Comparison of ENCODE assay signal across 13 mouse cellular contexts in the genomic region with DNA sequence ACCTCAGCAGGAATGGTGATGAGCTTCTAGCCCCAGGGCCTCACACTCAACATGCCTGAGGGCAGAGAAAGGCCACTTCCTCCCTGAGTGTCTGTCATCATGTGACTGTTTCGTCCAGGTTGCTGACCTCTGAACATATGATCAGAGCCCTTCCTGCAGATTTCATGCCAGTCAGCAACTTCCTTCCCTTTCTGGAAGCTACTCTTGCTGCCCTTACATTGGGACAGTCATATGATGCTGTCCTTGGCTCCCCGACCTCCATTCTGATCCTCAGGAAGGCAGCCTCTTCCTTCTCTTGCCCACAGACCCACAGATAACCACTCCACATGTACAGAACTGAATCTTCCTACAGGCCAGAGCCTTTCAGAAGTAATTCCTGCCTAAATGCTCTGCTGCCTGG. TPM values are rescaled to one million over a fixed set of nuclear protein-coding genes. Genes with fewer than 3 reads are reported as not detected.
DNase-seq lines count a peak whose midpoint lies in the region; ATAC-seq lines count a peak whose summit lies in the region.
"Had no signal": no experiment of that assay in that cellular context is flagged by ENCODE, and none has a peak within 500 bp of the region (broad histone marks: within the 10 kb centered on the region; RNA-seq: fewer than 3 reads in every experiment).

No protein-coding gene starts in this region.

- no peaks in the 10 kb centered on the region for H3K9me3 ChIP-seq in lung, embryonic 16.5 days (ENCODE audit: control insufficient read depth, low read length)
- H3K9me3 ChIP-seq in liver, embryonic 12.5 days (replicated peaks) = no peaks in the 10 kb centered on the region
- H3K9me3 ChIP-seq: forebrain, embryonic 10.5 days; hindbrain, embryonic 13.5 days had no signal

- H3K27me3 ChIP-seq in lung, embryonic 16.5 days (ENCODE audit: control insufficient read depth, insufficient read depth, low read depth, low read length) = no peaks in the 10 kb centered on the region
- H3K27me3 ChIP-seq in liver, embryonic 12.5 days (replicated peaks) = no peaks in the 10 kb centered on the region
- H3K27me3 ChIP-seq: hindbrain, embryonic 13.5 days had no signal

- H3K4me2 ChIP-seq in lung, embryonic 16.5 days (ENCODE audit: low read depth, low read length) = no peak overlapping the region
- H3K4me2 ChIP-seq in liver, embryonic 12.5 days = no peak overlapping the region
- H3K4me2 ChIP-seq: hindbrain, embryonic 13.5 days had no signal

- peak; percentile 48 for DNase-seq in adrenal gland, adult 2 months
- no peak for DNase-seq in adrenal gland, postnatal 4 days (ENCODE audit: low spot score in 2 of 2)
- DNase-seq in lung, postnatal 25 days (ENCODE audit: low spot score) = no peak
- peak; percentile 43 for DNase-seq in yolk sac, embryonic 10.5 days (ENCODE audit: low spot score)
- DNase-seq in frontal cortex, adult 2 months (ENCODE audit: extremely low spot score in 1 of 2, low spot score in 1 of 2) = no peak
- DNase-seq in cerebellum, postnatal 10 days = no peak
- DNase-seq: right cerebral cortex, postnatal 25 days had no signal

- H3K27ac ChIP-seq in lung, embryonic 16.5 days (ENCODE audit: low read length) = no peak overlapping the region
- peak overlapping the region; percentile 88 for H3K27ac ChIP-seq in liver, embryonic 12.5 days
- H3K27ac ChIP-seq: forebrain, embryonic 10.5 days; hindbrain, embryonic 13.5 days had no signal

- WGBS in lung, embryonic 16.5 days = 41% methylated on average over 2 of the region's 2 CpGs
- WGBS in liver, embryonic 12.5 days (ENCODE audit: insufficient replicate concordance) = 35% methylated on average over 2 of the region's 2 CpGs

- no peaks in the 10 kb centered on the region for H3K4me1 ChIP-seq in lung, embryonic 16.5 days (replicated peaks; ENCODE audit: control insufficient read depth, insufficient read depth, low read length)
- H3K4me1 ChIP-seq in liver, embryonic 12.5 days = peaks cover 70% of the 10 kb centered on the region
- H3K4me1 ChIP-seq: hindbrain, embryonic 13.5 days had no signal

- no peak overlapping the region for H3K9ac ChIP-seq in lung, embryonic 16.5 days (ENCODE audit: low read length)
- no peak overlapping the region for H3K9ac ChIP-seq in liver, embryonic 12.5 days
- H3K9ac ChIP-seq: hindbrain, embryonic 13.5 days had no signal

- no peaks in the 10 kb centered on the region for H3K36me3 ChIP-seq in lung, embryonic 16.5 days (ENCODE audit: control insufficient read depth, insufficient read depth, low read length)
- no peaks in the 10 kb centered on the region for H3K36me3 ChIP-seq in liver, embryonic 12.5 days
- H3K36me3 ChIP-seq: forebrain, embryonic 10.5 days; hindbrain, embryonic 13.5 days had no signal

- ATAC-seq in lung, embryonic 16.5 days (ENCODE audit: low read depth) = peak; percentile 29; the same call in 1 of the 2 replicates
- no peak for ATAC-seq in liver, embryonic 12.5 days

- H3K4me3 ChIP-seq in lung, embryonic 16.5 days (ENCODE audit: low read length) = no peak overlapping the region
- H3K4me3 ChIP-seq in liver, embryonic 12.5 days = no peak overlapping the region
- H3K4me3 ChIP-seq: forebrain, embryonic 10.5 days; hindbrain, embryonic 13.5 days; myocyte had no signal

RNA-seq across cellular contexts. Expression of a gene that starts 10.2 kb away (rescaled TPM):
- 1,000 to 10,000 TPM in 1 of 2 experiments, 100 to 1,000 TPM in 1; 904 to 1,338 TPM for total RNA-seq in adrenal gland, adult 2 months (2021)
- 889 and 996 TPM in 2 replicates for polyA plus RNA-seq in adrenal gland, adult 2 months (2012; rRNA removed)
- 100 to 1,000 TPM; 536 to 544 TPM for total RNA-seq in adrenal gland, postnatal 4 days (2021)
- 302 and 328 TPM in 2 replicates for polyA plus RNA-seq in lung, embryonic 16.5 days (2015; fragmentation: Nextera tagmentation; extraction: Ambion mirVana)
- 289 and 295 TPM in 2 replicates for polyA plus RNA-seq in liver, embryonic 12.5 days (2016; fragmentation: Nextera tagmentation; extraction: Ambion mirVana)
- 383 and 391 TPM in 2 replicates for polyA plus RNA-seq in frontal cortex, adult 2 months (2012; rRNA removed)

RNA-seq across cellular contexts. Expression of a gene that starts 15.6 kb away (rescaled TPM):
- total RNA-seq in adrenal gland, adult 2 months (2021) = 1 to 10 TPM; 2.9 to 6.9 TPM
- not detected in 2 replicates for polyA plus RNA-seq in adrenal gland, adult 2 months (2012; rRNA removed)
- 1 to 10 TPM in 1 of 2 experiments, under 1 TPM in 1; 0.48 to 4.3 TPM for total RNA-seq in adrenal gland, postnatal 4 days (2021)
- 2.5 and 3.2 TPM in 2 replicates for polyA plus RNA-seq in lung, embryonic 16.5 days (2015; fragmentation: Nextera tagmentation; extraction: Ambion mirVana)
- 1.4 TPM in 1 of 2 replicates, not detected in the other for polyA plus RNA-seq in liver, embryonic 12.5 days (2016; fragmentation: Nextera tagmentation; extraction: Ambion mirVana)
- 0.17 and 0.40 TPM in 2 replicates for polyA plus RNA-seq in frontal cortex, adult 2 months (2012; rRNA removed)
- polyA plus RNA-seq: forebrain, embryonic 10.5 days had no signal

RNA-seq across cellular contexts. Expression of a gene that starts 24.5 kb away (rescaled TPM):
- 1 to 10 TPM; 3.0 to 5.8 TPM for total RNA-seq in adrenal gland, adult 2 months (2021)
- polyA plus RNA-seq in adrenal gland, adult 2 months (2012; rRNA removed) = 12.0 and 15.2 TPM in 2 replicates
- 1 to 10 TPM; 5.1 to 6.2 TPM for total RNA-seq in adrenal gland, postnatal 4 days (2021)
- 5.6 and 7.5 TPM in 2 replicates for polyA plus RNA-seq in lung, embryonic 16.5 days (2015; fragmentation: Nextera tagmentation; extraction: Ambion mirVana)
- 1.5 and 2.5 TPM in 2 replicates for polyA plus RNA-seq in liver, embryonic 12.5 days (2016; fragmentation: Nextera tagmentation; extraction: Ambion mirVana)
- polyA plus RNA-seq in frontal cortex, adult 2 months (2012; rRNA removed) = 36.7 and 45.5 TPM in 2 replicates

RNA-seq across cellular contexts. Expression of a gene that starts 36.6 kb away (rescaled TPM):
- total RNA-seq in adrenal gland, adult 2 months (2021) = not detected
- 0.16 and 0.20 TPM in 2 replicates for polyA plus RNA-seq in adrenal gland, adult 2 months (2012; rRNA removed)
- not detected for total RNA-seq in adrenal gland, postnatal 4 days (2021)
- 0.48 and 1.2 TPM in 2 replicates for polyA plus RNA-seq in lung, embryonic 16.5 days (2015; fragmentation: Nextera tagmentation; extraction: Ambion mirVana)
- not detected in 2 replicates for polyA plus RNA-seq in liver, embryonic 12.5 days (2016; fragmentation: Nextera tagmentation; extraction: Ambion mirVana)
- not detected in 2 replicates for polyA plus RNA-seq in frontal cortex, adult 2 months (2012; rRNA removed)
- total RNA-seq: left cerebral cortex, postnatal 25 days had no signal
- polyA plus RNA-seq: forebrain, embryonic 10.5 days; hindbrain, embryonic 13.5 days had no signal

RNA-seq across cellular contexts. Expression of a gene that starts 43.6 kb away (rescaled TPM):
- under 1 TPM; 0.62 to 0.63 TPM for total RNA-seq in adrenal gland, adult 2 months (2021)
- 0.15 TPM in 1 of 2 replicates, not detected in the other for polyA plus RNA-seq in adrenal gland, adult 2 months (2012; rRNA removed)
- 100 to 1,000 TPM in 1 of 2 experiments, 10 to 100 TPM in 1; 79.5 to 219 TPM for total RNA-seq in adrenal gland, postnatal 4 days (2021)
- polyA plus RNA-seq in lung, embryonic 16.5 days (2015; fragmentation: Nextera tagmentation; extraction: Ambion mirVana) = 17.6 and 61.1 TPM in 2 replicates
- polyA plus RNA-seq in liver, embryonic 12.5 days (2016; fragmentation: Nextera tagmentation; extraction: Ambion mirVana) = 1.8 and 2.4 TPM in 2 replicates
- 1.7 and 2.0 TPM in 2 replicates for polyA plus RNA-seq in frontal cortex, adult 2 months (2012; rRNA removed)
- total RNA-seq: left cerebral cortex, postnatal 25 days had no signal

Comparison
In these comparisons a context has a peak if more than half of its experiments do, and no peak if none do; other contexts are left out.
1. DNase-seq: peak in adrenal gland, adult 2 months (single experiment) and yolk sac, embryonic 10.5 days (single experiment); none in adrenal gland, postnatal 4 days (0 of 2), lung, postnatal 25 days (single experiment), frontal cortex, adult 2 months (0 of 2) and cerebellum, postnatal 10 days (0 of 2).